8 mouse cellular contexts compared by ENCODE assay signal in the genomic region with DNA sequence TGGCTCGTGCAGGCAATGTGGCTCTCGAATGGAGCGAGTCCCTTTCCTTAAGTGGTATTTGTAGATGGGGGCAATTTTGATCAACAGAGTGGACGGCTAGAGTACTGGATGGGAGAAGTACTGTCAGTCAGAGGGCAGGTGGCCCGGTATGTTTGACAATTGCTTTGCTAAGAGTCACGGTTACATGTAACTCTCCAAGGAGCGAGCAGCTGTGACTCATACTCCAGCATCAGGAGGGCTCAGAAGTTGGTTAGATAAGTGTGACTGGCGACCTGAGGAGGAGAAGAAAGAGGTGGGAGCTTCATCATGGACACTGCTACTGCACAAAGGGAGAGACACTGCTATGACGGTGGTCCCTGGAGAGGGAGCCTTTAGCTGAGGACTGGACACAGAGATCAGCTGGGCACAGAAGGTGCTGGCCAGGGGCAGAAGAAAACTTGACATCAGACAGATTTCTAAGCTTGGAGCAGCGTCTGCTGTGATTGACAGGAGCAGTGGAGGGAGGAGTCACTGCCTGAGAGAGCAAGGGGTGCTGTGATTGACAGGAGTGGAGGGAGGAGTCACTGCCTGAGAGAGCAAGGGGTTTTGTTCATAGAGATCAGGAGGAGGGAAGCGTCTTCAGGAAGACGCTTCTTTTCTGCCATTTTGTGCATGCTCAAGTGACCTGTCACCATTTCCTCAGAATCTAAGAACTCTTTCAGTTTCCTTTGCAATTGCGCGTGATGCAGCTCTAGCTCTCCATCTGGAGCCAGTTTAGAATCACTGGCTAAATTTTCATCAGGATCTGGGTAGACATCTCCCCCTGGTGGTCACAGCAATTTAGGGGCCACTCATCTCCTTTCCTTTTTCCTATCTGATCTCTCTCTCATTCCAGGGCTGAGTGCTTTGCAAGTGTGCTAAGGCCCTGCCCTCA. TPM values are rescaled to one million over a fixed set of nuclear protein-coding genes. Genes with fewer than 3 reads are reported as not detected.
DNase-seq lines count a peak whose midpoint lies in the region; ATAC-seq and TF ChIP-seq lines count a peak whose summit lies in the region.

No protein-coding gene starts in this region.

- H3K4me1 ChIP-seq in hindbrain, embryonic 13.5 days (replicated peaks): peaks cover 5% of the 10 kb centered on the region
- H3K4me1 ChIP-seq in lung, postnatal 0 days (ENCODE audit: insufficient read depth, low read depth, low read length): no peaks in the 10 kb centered on the region

- peak; percentile 66; the same call in 1 of the 2 replicates for ATAC-seq in hindbrain, embryonic 13.5 days (ENCODE audit: low FRiP score)
- peak; percentile 89 for ATAC-seq in lung, postnatal 0 days

- WGBS in hindbrain, embryonic 13.5 days: 57% methylated on average over 14 of the region's 14 CpGs
- 47% methylated on average over 14 of the region's 14 CpGs for WGBS in lung, postnatal 0 days

- no peaks in the 10 kb centered on the region for H3K36me3 ChIP-seq in hindbrain, embryonic 13.5 days
- no peaks in the 10 kb centered on the region for H3K36me3 ChIP-seq in lung, postnatal 0 days (ENCODE audit: insufficient read depth, low read length)

- H3K27ac ChIP-seq in hindbrain, embryonic 13.5 days: peak overlapping the region; percentile 12; the same call in 1 of the 2 replicates
- no peak overlapping the region for H3K27ac ChIP-seq in lung, postnatal 0 days (ENCODE audit: low read length)

- peak; percentile 90 for TF ChIP-seq CTCF in lung, postnatal 0 days (IDR thresholded peaks at IDR 0.05)

- H3K4me3 ChIP-seq in hindbrain, embryonic 13.5 days: no peak overlapping the region; the same call in 1 of the 2 replicates
- peak overlapping the region; percentile 22; the same call in 1 of the 2 replicates for H3K4me3 ChIP-seq in lung, postnatal 0 days (ENCODE audit: low read depth, low read length)

- H3K4me2 ChIP-seq in hindbrain, embryonic 13.5 days: peak overlapping the region; percentile 37
- peak overlapping the region; percentile 47 for H3K4me2 ChIP-seq in lung, postnatal 0 days (replicated peaks; ENCODE audit: low read depth, low read length)

- peak; percentile 73 for DNase-seq in R1 (ENCODE audit: low read depth, low spot score)
- DNase-seq in cerebellum, postnatal 14 days: peak; percentile 82 to 83
- peak; percentile 57 to 73 for DNase-seq in frontal cortex, postnatal 25 days (ENCODE audit: low spot score in 2 of 2)
- DNase-seq in layer of hippocampus, postnatal 14 days (ENCODE audit: low spot score in 2 of 2): peak; percentile 64 to 80
- DNase-seq in lung, postnatal 0 days (ENCODE audit: low spot score): peak; percentile 93
- DNase-seq in ovary, postnatal 36 days (ENCODE audit: low spot score): peak; percentile 27
- DNase-seq in thymus, postnatal 36 days: peak; percentile 36 to 45

- 0 out of 2 replicates have a peak overlapping the region, but pooled peaks have one; percentile 29 for H3K9ac ChIP-seq in hindbrain, embryonic 13.5 days
- H3K9ac ChIP-seq in lung, postnatal 0 days (replicated peaks; ENCODE audit: low read depth): no peak overlapping the region

- no peaks in the 10 kb centered on the region for H3K9me3 ChIP-seq in hindbrain, embryonic 13.5 days
- no peaks in the 10 kb centered on the region for H3K9me3 ChIP-seq in lung, postnatal 0 days (ENCODE audit: low read length)

- peak; percentile 58; the same call in 1 of the 2 replicates for TF ChIP-seq EP300 in lung, postnatal 0 days (IDR thresholded peaks at IDR 0.05)

- no peaks in the 10 kb centered on the region for H3K27me3 ChIP-seq in hindbrain, embryonic 13.5 days
- H3K27me3 ChIP-seq in lung, postnatal 0 days (replicated peaks; ENCODE audit: insufficient read depth, low read length): no peaks in the 10 kb centered on the region

RNA-seq across cellular contexts. Expression of gene F2rl2, which starts 22.9 kb away (rescaled TPM):
- polyA plus RNA-seq in hindbrain, embryonic 13.5 days (2015; fragmentation: Nextera tagmentation; extraction: Ambion mirVana): 0.91 and 1.1 TPM in 2 replicates
- under 1 TPM; 0.41 to 0.45 TPM for total RNA-seq in layer of hippocampus, postnatal 14 days (2021)
- polyA plus RNA-seq in lung, postnatal 0 days (2015; fragmentation: Nextera tagmentation; extraction: Ambion mirVana): 1.2 and 1.4 TPM in 2 replicates

Comparison
In these comparisons a context has a peak if more than half of its experiments do, and no peak if none do; other contexts are left out.
1. DNase-seq: peak in every context shown above with its lines; median percentile 93 in lung, postnatal 0 days; 82 in cerebellum, postnatal 14 days; 73 in R1; 72 in layer of hippocampus, postnatal 14 days; 65 in frontal cortex, postnatal 25 days; 40 in thymus, postnatal 36 days; 27 in ovary, postnatal 36 days.